Mouse (Mus musculus): ENCODE measurements around the gene Cyp2w1.
A peak's percentile ranks its signal among the peaks of the same experiment; 100 is the strongest.
"Not testable (repeated sequence)": the region's sequence is repeated elsewhere in the genome, so short reads cannot be mapped to it uniquely, and the experiment has no call there.

Cyp2w1 gene

DNA sequence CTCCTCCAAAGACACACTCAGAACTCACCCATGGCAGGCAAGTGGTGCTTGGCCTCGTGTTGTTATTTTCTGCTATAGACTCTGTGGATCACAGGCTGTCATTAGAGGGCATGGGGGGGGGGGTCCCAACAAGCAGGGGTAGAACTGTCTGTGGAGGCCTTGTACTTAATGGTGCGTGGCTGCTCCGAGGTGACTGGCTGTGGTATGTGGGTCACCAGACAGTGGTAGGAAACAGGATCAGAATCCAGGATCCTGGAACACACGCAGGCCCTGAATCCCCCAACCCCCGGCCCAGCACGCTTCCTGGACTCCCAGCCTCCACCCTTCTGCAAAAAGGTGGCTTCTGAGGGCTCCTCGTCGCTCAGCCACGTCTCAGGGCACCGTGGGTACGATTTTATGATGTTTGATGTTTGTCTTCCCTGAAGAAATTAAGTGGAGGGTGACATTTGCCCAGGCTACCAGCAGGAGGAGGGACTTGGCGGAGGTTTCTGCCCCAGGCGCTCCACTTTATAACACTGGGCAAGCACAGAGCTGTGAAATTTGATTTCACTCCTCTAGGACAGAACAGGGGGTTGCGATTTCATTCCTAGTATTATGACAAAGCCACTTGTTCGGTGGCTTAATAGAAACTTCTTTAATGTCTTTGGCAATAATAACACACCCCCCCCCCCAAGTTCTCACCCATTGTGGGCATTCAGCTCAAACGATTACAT is 19.0 kb upstream of the Cyp2w1 start:
- no peak for DNase-seq

DNA sequence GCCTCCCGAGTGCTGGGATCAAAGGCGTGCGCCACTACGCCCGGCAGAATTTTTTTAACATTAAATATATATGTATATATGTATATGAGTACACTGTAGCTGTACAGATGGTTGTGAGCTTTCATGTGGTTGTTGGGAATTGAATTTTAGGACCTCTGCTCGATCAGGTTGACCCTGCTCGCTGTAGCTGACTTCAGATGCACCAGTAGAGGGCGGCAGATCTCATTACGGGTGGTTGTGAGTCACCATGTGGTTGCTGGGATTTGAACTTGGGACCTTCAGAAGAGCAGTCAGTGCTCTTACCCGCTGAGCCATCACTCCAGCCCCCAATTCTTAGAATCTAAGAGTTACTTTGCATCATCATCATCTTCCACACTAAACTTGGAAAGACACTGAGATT is 18.0 kb upstream of the Cyp2w1 start:
- not testable (repeated sequence) for DNase-seq

GRCm38 (mm10) chr5:139335634-139336033 is 16.8 kb upstream of the Cyp2w1 start:
- DNase-seq = no peak

DNA sequence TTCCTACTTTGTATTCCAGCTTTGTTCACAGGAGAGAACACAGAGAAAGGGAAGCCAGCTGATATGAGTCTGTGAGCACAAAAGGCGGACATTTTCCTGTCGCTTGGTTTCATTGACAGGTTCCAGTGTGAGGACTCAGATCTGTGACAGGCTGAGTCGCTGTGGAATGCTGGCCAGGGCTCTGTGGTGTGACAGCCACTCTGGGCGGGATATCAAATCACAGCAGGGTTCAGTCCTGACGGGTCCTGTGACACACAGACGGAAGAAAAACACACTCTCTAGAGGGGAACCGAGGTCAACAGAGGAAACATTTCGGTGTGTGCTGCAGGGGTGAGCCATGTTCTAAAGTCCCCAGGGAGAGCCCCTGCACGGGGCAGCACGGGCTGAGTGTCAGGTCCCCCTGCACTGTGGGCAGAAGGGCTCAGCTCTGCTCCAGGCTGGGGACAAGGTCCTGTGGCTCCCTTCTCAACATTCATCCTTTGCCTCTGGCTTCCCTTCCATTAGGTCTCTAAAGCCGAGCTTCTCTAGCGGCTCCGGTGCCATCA is 14.5 kb upstream of the Cyp2w1 start:
- DNase-seq = no peak

GRCm38 (mm10) chr5:139338403-139338802 is 14.0 kb upstream of the Cyp2w1 start:
- DNase-seq = no peak

DNA sequence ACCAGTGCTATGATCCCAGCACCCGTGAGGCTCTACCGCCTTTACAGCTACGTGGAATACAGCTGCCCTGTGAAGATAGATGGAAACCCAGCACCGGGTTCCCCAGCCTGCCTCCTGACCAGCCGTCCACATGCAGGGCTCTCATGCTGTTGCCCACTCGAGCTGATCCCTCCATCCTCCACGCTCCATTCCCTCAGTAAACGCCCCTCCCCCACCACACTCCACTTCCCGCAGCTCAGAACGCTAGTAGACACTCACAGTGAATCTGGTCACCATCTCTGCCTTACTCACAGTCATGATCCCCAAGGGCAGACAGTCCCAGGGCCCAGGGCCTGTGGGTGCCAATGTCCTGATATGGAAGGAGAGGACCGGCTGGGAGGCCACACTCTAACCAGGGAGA is 13.5 kb upstream of the Cyp2w1 start:
- no peak for DNase-seq

- peak; percentile 75 to 76 for DNase-seq
These were observed 8.3 kb upstream of the Cyp2w1 start for GRCm38 (mm10) chr5:139344021-139344686.

- peak; percentile 91 to 95 for DNase-seq
These were observed 7.6 kb upstream of the Cyp2w1 start for GRCm38 (mm10) chr5:139344687-139345363.

- no peak for DNase-seq
These were observed 7.1 kb upstream of the Cyp2w1 start for GRCm38 (mm10) chr5:139345364-139345714.

- DNase-seq = no peak
These were observed 5.2 kb upstream of the Cyp2w1 start for GRCm38 (mm10) chr5:139347225-139347624.

GRCm38 (mm10) chr5:139349713-139350112 is 2.7 kb upstream of the Cyp2w1 start:
- no peak for DNase-seq

GRCm38 (mm10) chr5:139351134-139351533 is 1.3 kb upstream of the Cyp2w1 start, which contains the start of gene Cox19:
Gene Cox19 (minus strand): TSS chr5:139351418.
- DNase-seq = no peak

- no peak for DNase-seq
These were observed 789 bp upstream of the Cyp2w1 start for GRCm38 (mm10) chr5:139351628-139352027.

- DNase-seq = peak; percentile 52
These were observed 1.1 kb downstream of the Cyp2w1 start for GRCm38 (mm10) chr5:139353496-139353895.

GRCm38 (mm10) chr5:139353946-139354345 is 1.5 kb downstream of the Cyp2w1 start:
- DNase-seq = peak in 1 of 2 experiments; percentile 24

DNA sequence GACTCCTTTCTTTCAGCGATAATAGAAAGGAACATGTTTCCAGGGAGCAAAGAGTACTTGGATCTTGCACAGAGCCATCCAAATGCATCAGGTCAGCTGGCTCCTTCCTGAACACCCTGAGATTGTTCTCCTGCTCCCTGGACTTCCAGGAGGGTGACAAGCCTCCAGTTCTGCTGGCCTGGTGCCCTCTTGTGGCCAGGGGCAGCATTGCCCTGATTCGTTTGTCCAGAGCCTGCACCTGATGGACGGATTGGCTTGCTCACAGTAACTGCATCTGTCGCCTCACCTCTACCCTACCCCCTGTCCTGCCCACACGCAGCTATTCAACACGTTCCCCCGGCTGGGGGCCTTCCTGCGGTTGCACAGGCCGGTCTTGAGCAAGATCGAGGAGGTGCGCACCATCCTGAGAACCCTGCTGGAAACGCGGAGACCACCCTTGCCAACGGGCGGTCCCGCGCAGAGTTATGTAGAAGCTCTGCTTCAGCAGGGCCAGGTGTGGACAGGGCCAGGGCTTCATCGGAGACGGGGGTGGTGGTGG is 2.9 kb downstream of the Cyp2w1 start:
- DNase-seq = peak; percentile 64 to 72

DNA sequence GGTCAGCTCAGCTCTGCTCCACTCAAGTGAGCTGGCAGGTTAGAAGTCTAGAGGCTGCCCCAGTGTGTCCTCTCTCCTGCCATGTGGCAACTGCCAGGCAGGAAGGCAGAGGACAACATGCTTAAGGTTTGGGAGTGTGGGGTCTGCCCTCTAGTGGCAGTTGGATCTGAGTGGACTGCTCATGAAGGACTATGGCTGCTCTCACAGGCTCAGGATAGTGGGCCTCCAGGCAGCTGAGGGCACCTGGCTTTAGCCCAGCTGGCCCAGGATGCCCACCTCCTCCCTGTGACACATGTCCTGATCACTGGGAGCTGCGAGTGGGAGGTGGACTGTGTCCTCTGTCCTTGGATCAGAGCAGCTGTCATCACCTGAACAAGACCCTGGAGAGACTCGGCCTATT is 6.2 kb downstream of the Cyp2w1 start:
- peak; percentile 44 to 46 for DNase-seq

DNA sequence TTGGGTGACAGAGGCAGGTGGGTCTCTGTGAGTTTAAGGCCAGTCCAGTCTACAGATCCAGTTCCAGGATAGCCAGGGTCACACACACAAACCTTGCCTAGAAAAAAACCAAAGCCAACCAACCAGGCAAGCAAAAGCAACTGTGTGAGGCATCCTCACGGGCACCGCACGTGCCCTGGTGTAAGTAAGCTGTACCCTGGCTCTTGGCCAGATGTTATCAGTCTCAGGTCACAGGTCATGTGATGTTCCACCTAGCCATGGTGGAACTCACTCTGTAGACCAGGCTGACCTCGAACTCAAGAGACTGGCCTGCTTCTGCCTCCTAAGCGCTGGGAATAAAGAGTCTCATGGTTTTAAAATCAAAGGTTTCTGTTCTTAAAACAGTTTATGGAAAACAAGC is 6.8 kb downstream of the Cyp2w1 start:
- no peak for DNase-seq

- DNase-seq = no peak
These were observed 11.4 kb downstream of the Cyp2w1 start for GRCm38 (mm10) chr5:139363858-139364257.

DNA sequence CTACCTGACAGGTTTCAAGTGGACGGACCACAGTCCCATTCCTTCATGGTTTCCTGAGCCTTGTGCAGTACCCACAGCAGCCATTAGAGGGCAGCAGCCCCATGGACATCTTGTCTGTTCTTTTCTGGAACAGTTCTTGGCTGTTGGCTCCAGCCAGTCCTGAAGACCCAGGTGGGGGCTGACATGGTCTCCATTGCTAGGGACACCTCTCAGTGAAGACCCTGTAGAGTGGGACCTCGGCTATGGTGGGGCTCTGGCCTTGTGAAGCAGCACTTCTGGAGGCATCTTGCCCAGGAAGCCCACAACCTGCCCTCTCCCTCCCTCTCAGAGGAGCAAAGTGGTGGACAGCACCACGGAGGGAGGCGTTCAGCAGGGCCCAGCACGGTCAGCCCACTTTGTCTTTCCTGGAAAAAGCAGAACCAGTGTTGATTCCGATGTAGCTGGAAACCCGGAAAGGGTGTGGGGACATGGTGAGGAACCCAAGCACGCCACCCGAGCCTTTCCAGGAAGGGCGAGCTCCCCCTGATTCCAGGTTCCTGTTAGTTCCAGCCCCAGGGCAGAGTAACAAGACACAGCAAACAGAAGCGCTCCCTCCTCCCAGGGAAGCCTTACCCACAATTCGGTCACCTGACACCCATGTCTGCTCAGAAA is 12.0 kb downstream of the Cyp2w1 start:
- DNase-seq = peak; percentile 79 to 87

GRCm38 (mm10) chr5:139364911-139365571 is 12.6 kb downstream of the Cyp2w1 start:
- DNase-seq = no peak

DNA sequence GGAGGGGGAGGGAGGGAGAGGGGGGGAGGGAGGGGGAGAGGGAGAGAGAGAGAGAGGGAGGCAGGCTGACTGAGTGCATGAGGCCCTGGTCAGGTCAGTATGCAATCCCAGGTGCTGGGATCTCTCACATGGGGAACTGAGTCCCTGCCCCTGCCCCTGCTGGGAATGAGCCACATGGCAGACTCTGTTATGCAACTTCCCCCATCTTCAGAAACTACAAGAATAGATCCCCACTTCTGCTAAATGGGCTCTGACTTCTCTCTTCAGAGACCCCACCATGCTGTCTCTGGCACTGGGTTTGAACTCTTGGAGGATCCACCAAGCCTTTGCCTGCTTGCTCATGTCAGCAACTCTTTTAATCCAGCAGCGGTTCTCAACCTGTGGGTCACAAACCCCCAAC is 13.4 kb downstream of the Cyp2w1 start:
- no peak for DNase-seq

All from thymus, postnatal 36 days (tissue).